Mouse (Mus musculus) right cerebral cortex, postnatal 10 days (tissue): ENCODE data around the gene Bloc1s1.

ENCODE experiments used
- DNase-seq, 2 experiments: peaks; one replicate each; pipeline ENCODE4 v3.0.0; 2021; ENCODE audit warnings: low spot score in 2 of 2

Bloc1s1 gene

GRCm38 (mm10) chr10:128908778-128909448 is 14.9 kb downstream of the Bloc1s1 start:
- no peak for DNase-seq

GRCm38 (mm10) chr10:128904812-128905211 is 19.0 kb downstream of the Bloc1s1 start:
- no peak for DNase-seq

GRCm38 (mm10) chr10:128902409-128902988 is 21.3 kb downstream of the Bloc1s1 start:
- no peak for DNase-seq

GRCm38 (mm10) chr10:128901409-128901808 is 22.4 kb downstream of the Bloc1s1 start:
- DNase-seq: no peak

- no peak for DNase-seq
Observed at GRCm38 (mm10) chr10:128900698-128901097, 23.1 kb downstream of the Bloc1s1 start, which contains the start of gene Cd63. Gene Cd63 (plus strand): TSS chr10:128900989.

- DNase-seq: no peak
Observed at GRCm38 (mm10) chr10:128899759-128900490, 23.9 kb downstream of the Bloc1s1 start.

GRCm38 (mm10) chr10:128897501-128897900 is 26.3 kb downstream of the Bloc1s1 start:
- peak in 1 of 2 experiments; percentile 45 for DNase-seq

GRCm38 (mm10) chr10:128896807-128897206 is 27.0 kb downstream of the Bloc1s1 start:
- no peak for DNase-seq

- peak; percentile 81 to 85 for DNase-seq
Observed at GRCm38 (mm10) chr10:128895952-128896693, 27.7 kb downstream of the Bloc1s1 start.

GRCm38 (mm10) chr10:128895437-128895836 is 28.4 kb downstream of the Bloc1s1 start:
- DNase-seq: peak; percentile 82 to 83

GRCm38 (mm10) chr10:128892246-128892645 is 31.6 kb downstream of the Bloc1s1 start:
- no peak for DNase-seq

- peak; percentile 83 to 86 for DNase-seq
Observed at GRCm38 (mm10) chr10:128891296-128892094, 32.3 kb downstream of the Bloc1s1 start, which contains the start of gene Gdf11. Gene Gdf11 (minus strand): TSS chr10:128891718.

- peak in 1 of 2 experiments; percentile 35 for DNase-seq
Observed at GRCm38 (mm10) chr10:128890383-128891295, 33.2 kb downstream of the Bloc1s1 start.

- DNase-seq: no peak
Observed at GRCm38 (mm10) chr10:128889846-128890245, 34.0 kb downstream of the Bloc1s1 start.

GRCm38 (mm10) chr10:128888941-128889827 is 34.7 kb downstream of the Bloc1s1 start:
- DNase-seq: no peak

- no peak for DNase-seq
Observed at GRCm38 (mm10) chr10:128882067-128882466, 41.8 kb downstream of the Bloc1s1 start.

- no peak for DNase-seq
Observed at GRCm38 (mm10) chr10:128878811-128879210, 45.0 kb downstream of the Bloc1s1 start.

- DNase-seq: no peak
Observed at GRCm38 (mm10) chr10:128878291-128878690, 45.5 kb downstream of the Bloc1s1 start.

GRCm38 (mm10) chr10:128870341-128870740 is 53.5 kb downstream of the Bloc1s1 start:
- no peak for DNase-seq
